Mouse (Mus musculus): ENCODE measurements around the gene Atp2b4. TPM values are rescaled to one million over a fixed set of nuclear protein-coding genes. Genes with fewer than 3 reads are reported as not detected.

Gene Atp2b4
- polyA plus RNA-seq, 1 experiment from 2014 or later, result 10.3 TPM

DNA sequence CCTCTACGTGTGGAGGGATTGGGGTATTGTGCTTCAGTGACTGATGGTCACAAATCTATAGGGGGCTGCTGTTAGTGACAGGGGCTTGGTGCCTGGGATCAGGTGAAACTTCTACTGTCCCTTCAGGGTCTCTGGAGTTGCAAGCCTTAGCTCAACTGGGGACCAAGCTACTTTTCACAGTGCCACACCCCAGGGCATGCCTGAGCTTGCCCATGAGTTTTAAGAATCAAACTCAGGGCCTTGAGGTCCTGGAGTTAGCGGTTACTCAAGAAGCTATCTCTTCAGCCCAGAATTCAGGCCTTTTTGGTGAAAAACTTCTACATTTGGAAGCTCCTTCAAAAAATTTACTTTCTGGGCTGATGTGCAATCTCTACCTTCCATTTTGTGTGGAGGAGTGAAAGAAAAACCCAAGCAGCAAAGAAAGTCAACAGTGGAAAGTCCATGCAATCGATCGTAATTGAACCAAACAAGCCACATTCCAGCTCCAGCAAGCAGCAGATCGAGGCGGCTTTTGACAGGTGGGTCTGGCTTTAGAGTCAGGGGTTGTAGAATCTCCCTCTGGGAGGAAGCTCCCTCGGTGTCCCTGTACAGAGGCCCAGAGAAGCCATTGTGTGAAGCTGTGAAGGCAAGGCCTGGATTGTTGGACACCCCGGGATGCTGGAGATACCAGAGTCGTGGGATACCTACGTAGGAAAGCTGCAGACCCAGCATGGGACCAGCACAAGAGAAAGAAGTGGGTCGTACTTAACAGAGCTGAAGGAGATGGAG, 136.5 kb downstream of the Atp2b4 start:
- no peaks in the 10 kb centered on the region for H3K9me3 ChIP-seq (replicated peaks; ENCODE audit: control insufficient read depth, low read length)
- peaks cover 7% of the 10 kb centered on the region for H3K4me1 ChIP-seq (ENCODE audit: control insufficient read depth, insufficient read depth, low read length)
- H3K36me3 ChIP-seq (ENCODE audit: control insufficient read depth, insufficient read depth), result no peaks in the 10 kb centered on the region
- H3K27me3 ChIP-seq (ENCODE audit: control insufficient read depth, insufficient read depth, low read length), result no peaks in the 10 kb centered on the region
- no peak overlapping the region for H3K27ac ChIP-seq (ENCODE audit: low read length)
- no peak overlapping the region for H3K4me2 ChIP-seq (ENCODE audit: low read depth, low read length)
- 79% methylated on average over 11 of the region's 11 CpGs for WGBS
- H3K4me3 ChIP-seq (ENCODE audit: low read length), result no peak overlapping the region
- no peak overlapping the region for H3K9ac ChIP-seq (ENCODE audit: low read length)
- no peak for ATAC-seq (replicated peaks; ENCODE audit: extremely low read depth, insufficient read depth, low FRiP score)

GRCm38 (mm10) chr1:133663427-133663826, 137.4 kb downstream of the Atp2b4 start:
- no peak for ATAC-seq (replicated peaks; ENCODE audit: extremely low read depth, insufficient read depth, low FRiP score)
- Histone ChIP-seq H3K9ac (ENCODE audit: low read length) (no peak overlapping the region), H3K36me3 (ENCODE audit: control insufficient read depth, insufficient read depth) (no peaks in the 10 kb centered on the region), H3K4me1 (ENCODE audit: control insufficient read depth, insufficient read depth, low read length) (peaks cover 17% of the 10 kb centered on the region), H3K4me2 (ENCODE audit: low read depth, low read length) (no peak overlapping the region), H3K27me3 (ENCODE audit: control insufficient read depth, insufficient read depth, low read length) (no peaks in the 10 kb centered on the region), H3K27ac (ENCODE audit: low read length) (peak overlapping the region; percentile 77), H3K4me3 (ENCODE audit: low read length) (no peak overlapping the region), H3K9me3 (replicated peaks; ENCODE audit: control insufficient read depth, low read length) (no peaks in the 10 kb centered on the region)
- 46% methylated on average over 4 of the region's 4 CpGs for WGBS

DNA sequence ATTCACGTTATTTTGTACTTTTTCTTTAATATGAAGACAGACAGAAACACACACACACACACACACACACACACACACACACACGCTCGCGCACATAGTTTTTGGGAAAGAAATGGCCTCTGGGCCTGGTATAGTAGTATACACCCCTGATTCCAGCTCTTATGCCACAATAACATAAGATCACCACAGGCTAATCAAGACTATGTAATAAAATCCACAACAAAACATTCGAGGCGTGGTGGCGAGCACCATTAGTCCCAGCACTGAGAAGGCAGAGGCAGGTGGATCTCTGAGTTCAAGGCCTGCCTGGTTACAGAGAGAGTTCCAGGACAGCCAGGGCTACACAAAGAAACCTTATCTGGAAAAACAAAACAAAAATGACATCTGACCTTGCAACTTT, 137.9 kb downstream of the Atp2b4 start:
- no peaks in the 10 kb centered on the region for H3K27me3 ChIP-seq (ENCODE audit: control insufficient read depth, insufficient read depth, low read length)
- no peak for ATAC-seq (replicated peaks; ENCODE audit: extremely low read depth, insufficient read depth, low FRiP score)
- peaks cover 22% of the 10 kb centered on the region for H3K4me1 ChIP-seq (ENCODE audit: control insufficient read depth, insufficient read depth, low read length)
- no peak overlapping the region for H3K4me2 ChIP-seq (ENCODE audit: low read depth, low read length)
- H3K9me3 ChIP-seq (replicated peaks; ENCODE audit: control insufficient read depth, low read length), result no peaks in the 10 kb centered on the region
- 94% methylated on average over 7 of the region's 7 CpGs for WGBS
- no peak overlapping the region for H3K9ac ChIP-seq (ENCODE audit: low read length)
- no peak overlapping the region for H3K4me3 ChIP-seq (ENCODE audit: low read length)
- peak overlapping the region; percentile 77 for H3K27ac ChIP-seq (ENCODE audit: low read length)
- H3K36me3 ChIP-seq (ENCODE audit: control insufficient read depth, insufficient read depth), result no peaks in the 10 kb centered on the region

- peak; percentile 97 for ATAC-seq (replicated peaks; ENCODE audit: extremely low read depth, insufficient read depth, low FRiP score)
- Histone ChIP-seq H3K27ac (ENCODE audit: low read length) (peak within 1 kb of the TSS; percentile 92), H3K4me1 (ENCODE audit: control insufficient read depth, insufficient read depth, low read length) (peaks cover 36% of the 10 kb centered on the region), H3K36me3 (ENCODE audit: control insufficient read depth, insufficient read depth) (peaks cover 5% of the 10 kb centered on the region; the same call in 1 of the 2 replicates), H3K4me3 (ENCODE audit: low read length) (peak within 1 kb of the TSS; percentile 90), H3K27me3 (ENCODE audit: control insufficient read depth, insufficient read depth, low read length) (no peaks in the 10 kb centered on the region), H3K4me2 (ENCODE audit: low read depth, low read length) (peak within 1 kb of the TSS; percentile 96), H3K9ac (ENCODE audit: low read length) (peak within 1 kb of the TSS; percentile 87), H3K9me3 (replicated peaks; ENCODE audit: control insufficient read depth, low read length) (no peaks in the 10 kb centered on the region)
- 3% methylated on average over 26 of the region's 26 CpGs for WGBS
These were observed 139.5 kb downstream of the Atp2b4 start, which contains the start of gene Gm38394 for GRCm38 (mm10) chr1:133661203-133661933. Gene Gm38394 (minus strand): TSS chr1:133661318.

GRCm38 (mm10) chr1:133660466-133661202, 140.2 kb downstream of the Atp2b4 start, which contains the start of gene Zbed6:
Gene Zbed6 (minus strand): TSS chr1:133660885.
- H3K9ac ChIP-seq (ENCODE audit: low read length), result peak within 1 kb of the TSS; percentile 87
- no peaks in the 10 kb centered on the region for H3K9me3 ChIP-seq (replicated peaks; ENCODE audit: control insufficient read depth, low read length)
- peaks cover 39% of the 10 kb centered on the region for H3K4me1 ChIP-seq (ENCODE audit: control insufficient read depth, insufficient read depth, low read length)
- under 1% methylated on average over 40 of the region's 41 CpGs for WGBS
- peaks cover 5% of the 10 kb centered on the region; the same call in 1 of the 2 replicates for H3K36me3 ChIP-seq (ENCODE audit: control insufficient read depth, insufficient read depth)
- H3K4me2 ChIP-seq (ENCODE audit: low read depth, low read length), result peak within 1 kb of the TSS; percentile 96
- peak within 1 kb of the TSS; percentile 92 for H3K27ac ChIP-seq (ENCODE audit: low read length)
- peak within 1 kb of the TSS; percentile 90 for H3K4me3 ChIP-seq (ENCODE audit: low read length)
- no peaks in the 10 kb centered on the region for H3K27me3 ChIP-seq (ENCODE audit: control insufficient read depth, insufficient read depth, low read length)
- ATAC-seq (replicated peaks; ENCODE audit: extremely low read depth, insufficient read depth, low FRiP score), result peak; percentile 77

GRCm38 (mm10) chr1:133658878-133659277, 142.0 kb downstream of the Atp2b4 start:
- no peak overlapping the region for H3K9ac ChIP-seq (ENCODE audit: low read length)
- no peaks in the 10 kb centered on the region for H3K9me3 ChIP-seq (replicated peaks; ENCODE audit: control insufficient read depth, low read length)
- WGBS, result 74% methylated on average over 3 of the region's 3 CpGs
- peaks cover 41% of the 10 kb centered on the region for H3K4me1 ChIP-seq (ENCODE audit: control insufficient read depth, insufficient read depth, low read length)
- no peak overlapping the region for H3K27ac ChIP-seq (ENCODE audit: low read length)
- ATAC-seq (replicated peaks; ENCODE audit: extremely low read depth, insufficient read depth, low FRiP score), result no peak
- no peaks in the 10 kb centered on the region for H3K27me3 ChIP-seq (ENCODE audit: control insufficient read depth, insufficient read depth, low read length)
- 0 out of 2 replicates have a peak overlapping the region, but pooled peaks have one; percentile 3 for H3K4me3 ChIP-seq (ENCODE audit: low read length)
- peak overlapping the region; percentile 96 for H3K4me2 ChIP-seq (ENCODE audit: low read depth, low read length)
- H3K36me3 ChIP-seq (ENCODE audit: control insufficient read depth, insufficient read depth), result peaks cover 5% of the 10 kb centered on the region; the same call in 1 of the 2 replicates

- no peak for ATAC-seq (replicated peaks; ENCODE audit: extremely low read depth, insufficient read depth, low FRiP score)
- Histone ChIP-seq H3K4me1 (ENCODE audit: control insufficient read depth, insufficient read depth, low read length) (peaks cover 43% of the 10 kb centered on the region), H3K4me3 (ENCODE audit: low read length) (no peak overlapping the region), H3K27me3 (ENCODE audit: control insufficient read depth, insufficient read depth, low read length) (no peaks in the 10 kb centered on the region), H3K9ac (ENCODE audit: low read length) (no peak overlapping the region; the same call in 1 of the 2 replicates), H3K36me3 (ENCODE audit: control insufficient read depth, insufficient read depth) (peaks cover 5% of the 10 kb centered on the region; the same call in 1 of the 2 replicates), H3K4me2 (ENCODE audit: low read depth, low read length) (peak overlapping the region; percentile 15; the same call in 1 of the 2 replicates), H3K9me3 (replicated peaks; ENCODE audit: control insufficient read depth, low read length) (no peaks in the 10 kb centered on the region), H3K27ac (ENCODE audit: low read length) (no peak overlapping the region)
- WGBS, result 60% methylated on average over 5 of the region's 5 CpGs
These were observed 144.0 kb downstream of the Atp2b4 start for GRCm38 (mm10) chr1:133656811-133657210.

GRCm38 (mm10) chr1:133653033-133653432, 147.8 kb downstream of the Atp2b4 start:
- H3K27me3 ChIP-seq (ENCODE audit: control insufficient read depth, insufficient read depth, low read length), result no peaks in the 10 kb centered on the region
- WGBS, result 96% methylated on average over 1 of the region's 1 CpGs
- H3K36me3 ChIP-seq (ENCODE audit: control insufficient read depth, insufficient read depth), result peaks cover 11% of the 10 kb centered on the region
- H3K9ac ChIP-seq (ENCODE audit: low read length), result no peak overlapping the region
- ATAC-seq (replicated peaks; ENCODE audit: extremely low read depth, insufficient read depth, low FRiP score), result no peak
- no peaks in the 10 kb centered on the region for H3K9me3 ChIP-seq (replicated peaks; ENCODE audit: control insufficient read depth, low read length)
- H3K27ac ChIP-seq (ENCODE audit: low read length), result no peak overlapping the region
- no peak overlapping the region for H3K4me3 ChIP-seq (ENCODE audit: low read length)
- peaks cover 22% of the 10 kb centered on the region for H3K4me1 ChIP-seq (ENCODE audit: control insufficient read depth, insufficient read depth, low read length)
- H3K4me2 ChIP-seq (ENCODE audit: low read depth, low read length), result no peak overlapping the region

Data from heart, embryonic 16.5 days (tissue).